11 mouse cellular contexts compared by ENCODE assay signal in genomic region chr8:106508456-106508855, GRCm38 (mm10). TPM values are rescaled to one million over a fixed set of nuclear protein-coding genes. Genes with fewer than 3 reads are reported as not detected.
DNase-seq lines count a peak whose midpoint lies in the region; ATAC-seq and TF ChIP-seq lines count a peak whose summit lies in the region.
"Had no signal": no experiment of that assay in that cellular context is flagged by ENCODE, and none has a peak within 500 bp of the region (broad histone marks: within the 10 kb centered on the region; RNA-seq: fewer than 3 reads in every experiment).

No protein-coding gene starts in this region.

- no peak for DNase-seq in liver, postnatal 0 days
- DNase-seq in cerebellum, postnatal 10 days = no peak
- DNase-seq in urinary bladder, postnatal 25 days (ENCODE audit: low spot score) = no peak
- DNase-seq in cerebellum, adult 11-12 months = no peak

- H3K9ac ChIP-seq in liver, embryonic 12.5 days = no peak overlapping the region
- no peak overlapping the region for H3K9ac ChIP-seq in liver, postnatal 0 days (replicated peaks)
- H3K9ac ChIP-seq in forebrain, embryonic 12.5 days = no peak overlapping the region
- H3K9ac ChIP-seq in intestine, embryonic 15.5 days = no peak overlapping the region
- H3K9ac ChIP-seq in neural tube, embryonic 14.5 days (replicated peaks; ENCODE audit: low read depth, low read length) = peak overlapping the region; percentile 32; the same call in 1 of the 2 replicates

- no peak for TF ChIP-seq EP300 in liver, postnatal 0 days (IDR thresholded peaks at IDR 0.05; ENCODE audit: low read depth)

- no peaks in the 10 kb centered on the region for H3K36me3 ChIP-seq in liver, embryonic 12.5 days
- no peaks in the 10 kb centered on the region for H3K36me3 ChIP-seq in liver, postnatal 0 days (replicated peaks; ENCODE audit: insufficient read depth, low read length)
- no peaks in the 10 kb centered on the region for H3K36me3 ChIP-seq in forebrain, embryonic 12.5 days (replicated peaks)
- no peaks in the 10 kb centered on the region for H3K36me3 ChIP-seq in intestine, embryonic 15.5 days
- H3K36me3 ChIP-seq in neural tube, embryonic 14.5 days (ENCODE audit: control insufficient read depth, insufficient read depth, low read length) = no peaks in the 10 kb centered on the region

- H3K27ac ChIP-seq in liver, embryonic 12.5 days = no peak overlapping the region
- H3K27ac ChIP-seq in liver, postnatal 0 days (ENCODE audit: low read depth) = no peak overlapping the region
- no peak overlapping the region for H3K27ac ChIP-seq in forebrain, embryonic 12.5 days
- no peak overlapping the region for H3K27ac ChIP-seq in intestine, embryonic 15.5 days
- peak overlapping the region; percentile 10; the same call in 1 of the 2 replicates for H3K27ac ChIP-seq in neural tube, embryonic 14.5 days (ENCODE audit: low read depth, low read length)

- no peak for TF ChIP-seq CTCF in liver, postnatal 0 days (IDR thresholded peaks at IDR 0.05; ENCODE audit: low read depth)

- H3K27me3 ChIP-seq in liver, embryonic 12.5 days (replicated peaks) = peaks cover 84% of the 10 kb centered on the region
- H3K27me3 ChIP-seq in liver, postnatal 0 days (ENCODE audit: insufficient read depth, low read length) = peaks cover 68% of the 10 kb centered on the region
- H3K27me3 ChIP-seq in forebrain, embryonic 12.5 days = peaks cover 81% of the 10 kb centered on the region
- no peaks in the 10 kb centered on the region for H3K27me3 ChIP-seq in intestine, embryonic 15.5 days (replicated peaks)
- peaks cover 30% of the 10 kb centered on the region for H3K27me3 ChIP-seq in neural tube, embryonic 14.5 days (ENCODE audit: control insufficient read depth, insufficient read depth, low read length)

- H3K4me2 ChIP-seq in liver, embryonic 12.5 days = peak overlapping the region; percentile 50; the same call in 1 of the 2 replicates
- no peak overlapping the region for H3K4me2 ChIP-seq in liver, postnatal 0 days (ENCODE audit: low read depth, low read length)
- peak overlapping the region; percentile 64 for H3K4me2 ChIP-seq in forebrain, embryonic 12.5 days
- peak overlapping the region; percentile 80 for H3K4me2 ChIP-seq in intestine, embryonic 15.5 days (replicated peaks)
- peak overlapping the region; percentile 60 for H3K4me2 ChIP-seq in neural tube, embryonic 14.5 days (ENCODE audit: low read depth, low read length)

- 16% methylated on average over 3 of the region's 3 CpGs for WGBS in liver, embryonic 12.5 days (ENCODE audit: insufficient replicate concordance)
- WGBS in liver, postnatal 0 days (ENCODE audit: insufficient replicate concordance) = 30% methylated on average over 3 of the region's 3 CpGs
- WGBS in forebrain, embryonic 12.5 days = 13% methylated on average over 3 of the region's 3 CpGs
- WGBS in intestine, embryonic 15.5 days = 32% methylated on average over 3 of the region's 3 CpGs
- WGBS in neural tube, embryonic 14.5 days = 27% methylated on average over 3 of the region's 3 CpGs

- H3K9me3 ChIP-seq in liver, embryonic 12.5 days (replicated peaks) = no peaks in the 10 kb centered on the region
- no peaks in the 10 kb centered on the region for H3K9me3 ChIP-seq in liver, postnatal 0 days (ENCODE audit: low read length)
- H3K9me3 ChIP-seq in forebrain, embryonic 12.5 days = no peaks in the 10 kb centered on the region
- H3K9me3 ChIP-seq in intestine, embryonic 15.5 days = no peaks in the 10 kb centered on the region
- H3K9me3 ChIP-seq in neural tube, embryonic 14.5 days (ENCODE audit: control insufficient read depth, low read length) = no peaks in the 10 kb centered on the region

- H3K4me1 ChIP-seq in liver, embryonic 12.5 days = 0 out of 2 replicates have a peak, but pooled peaks cover 15% of the 10 kb centered on the region
- peaks cover 9% of the 10 kb centered on the region; the same call in 1 of the 2 replicates for H3K4me1 ChIP-seq in liver, postnatal 0 days (ENCODE audit: insufficient read depth)
- peaks cover 35% of the 10 kb centered on the region for H3K4me1 ChIP-seq in forebrain, embryonic 12.5 days
- H3K4me1 ChIP-seq in intestine, embryonic 15.5 days (replicated peaks) = peaks cover 37% of the 10 kb centered on the region
- peaks cover 30% of the 10 kb centered on the region; the same call in 1 of the 2 replicates for H3K4me1 ChIP-seq in neural tube, embryonic 14.5 days (ENCODE audit: control insufficient read depth, insufficient read depth, low read length)

- no peak for ATAC-seq in liver, embryonic 12.5 days
- ATAC-seq in liver, postnatal 0 days = no peak
- peak; percentile 42; the same call in 1 of the 2 replicates for ATAC-seq in forebrain, embryonic 12.5 days (ENCODE audit: low FRiP score)
- no peak for ATAC-seq in intestine, embryonic 15.5 days
- no peak for ATAC-seq in neural tube, embryonic 14.5 days (ENCODE audit: low read depth)

- no peak overlapping the region for H3K4me3 ChIP-seq in liver, embryonic 12.5 days
- H3K4me3 ChIP-seq in liver, postnatal 0 days (ENCODE audit: low read depth, low read length) = no peak overlapping the region
- peak overlapping the region; percentile 36 for H3K4me3 ChIP-seq in forebrain, embryonic 12.5 days (replicated peaks)
- H3K4me3 ChIP-seq in intestine, embryonic 15.5 days (replicated peaks) = no peak overlapping the region; the same call in 1 of the 2 replicates
- H3K4me3 ChIP-seq in neural tube, embryonic 14.5 days (ENCODE audit: low read depth, low read length) = no peak overlapping the region
- H3K4me3 ChIP-seq: erythroblast, embryonic 14.5 days; myocyte had no signal

RNA-seq across cellular contexts. Expression of gene Cdh3, which starts 2.2 kb away (rescaled TPM):
- 6.8 and 6.9 TPM in 2 replicates for polyA plus RNA-seq in liver, embryonic 12.5 days (2016; fragmentation: Nextera tagmentation; extraction: Ambion mirVana)
- 0.56 and 0.65 TPM in 2 replicates for polyA plus RNA-seq in liver, postnatal 0 days (2015; fragmentation: Nextera tagmentation; extraction: Ambion mirVana)
- 2.5 and 3.5 TPM in 2 replicates for polyA plus RNA-seq in forebrain, embryonic 12.5 days (2016; fragmentation: Nextera tagmentation; extraction: Ambion mirVana)
- polyA plus RNA-seq in intestine, embryonic 15.5 days (2015; fragmentation: Nextera tagmentation; extraction: Ambion mirVana) = 16.2 and 17.5 TPM in 2 replicates
- polyA plus RNA-seq in neural tube, embryonic 14.5 days (2014; fragmentation: Nextera tagmentation; extraction: Ambion mirVana) = 4.1 and 4.6 TPM in 2 replicates
- polyA plus RNA-seq: erythroblast, embryonic 14.5 days had no signal

RNA-seq across cellular contexts. Expression of gene 6030452D12Rik, which starts 8.1 kb away (rescaled TPM):
- not detected in 2 replicates for polyA plus RNA-seq in liver, embryonic 12.5 days (2016; fragmentation: Nextera tagmentation; extraction: Ambion mirVana)
- polyA plus RNA-seq in liver, postnatal 0 days (2015; fragmentation: Nextera tagmentation; extraction: Ambion mirVana) = not detected in 2 replicates
- polyA plus RNA-seq in forebrain, embryonic 12.5 days (2016; fragmentation: Nextera tagmentation; extraction: Ambion mirVana) = not detected in 2 replicates
- not detected in 2 replicates for polyA plus RNA-seq in intestine, embryonic 15.5 days (2015; fragmentation: Nextera tagmentation; extraction: Ambion mirVana)
- polyA plus RNA-seq in neural tube, embryonic 14.5 days (2014; fragmentation: Nextera tagmentation; extraction: Ambion mirVana) = not detected in 2 replicates
- polyA plus RNA-seq: erythroblast, embryonic 14.5 days; liver, adult 2 months; myocyte had no signal
